Mouse (Mus musculus): ENCODE data around the gene Meox1. TPM values are rescaled to one million over a fixed set of nuclear protein-coding genes. Genes with fewer than 3 reads are reported as not detected.

Gene Meox1
- polyA plus RNA-seq, 1 experiment, result not detected

GRCm38 (mm10) chr11:101886436-101886835 lies 7.7 kb downstream of the Meox1 start:
- no peak overlapping the region for H3K27ac ChIP-seq (ENCODE audit: insufficient read depth, low read depth, low read length)
- 88% methylated on average over 12 of the region's 12 CpGs for WGBS
- H3K4me1 ChIP-seq (ENCODE audit: control insufficient read depth, insufficient read depth, low read length), result peaks cover 41% of the 10 kb centered on the region
- no peak for TF ChIP-seq CTCF (IDR thresholded peaks at IDR 0.05; ENCODE audit: insufficient read depth, low read depth, low read length)
- TF ChIP-seq POLR2A (IDR thresholded peaks at IDR 0.05; ENCODE audit: insufficient read depth, low read depth, low read length), result no peak
- H3K4me3 ChIP-seq (ENCODE audit: insufficient read depth, low read depth, low read length), result no peak overlapping the region

DNA sequence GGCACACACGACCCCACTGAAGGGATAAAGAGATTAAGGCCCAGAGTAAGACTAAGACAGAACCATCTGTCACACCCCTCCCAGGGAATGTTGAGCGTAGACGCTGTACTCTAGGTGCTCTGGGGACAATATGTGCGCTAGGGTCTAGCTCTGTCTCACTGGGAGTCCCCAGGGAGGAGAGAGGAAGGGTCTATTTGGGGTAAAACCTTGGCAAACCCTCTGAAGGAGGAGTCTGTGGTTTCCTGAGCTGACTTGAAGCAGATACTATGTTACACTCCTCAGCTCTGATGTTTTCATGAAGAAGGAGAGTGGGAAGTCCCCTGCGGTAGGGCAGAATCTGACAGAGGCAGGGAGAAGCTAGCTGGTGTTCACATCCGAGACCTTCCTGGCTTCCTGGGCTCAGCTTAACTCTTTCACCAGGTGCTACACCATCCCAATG lies 8.3 kb downstream of the Meox1 start:
- H3K4me3 ChIP-seq (ENCODE audit: insufficient read depth, low read depth, low read length), result no peak overlapping the region
- TF ChIP-seq POLR2A (IDR thresholded peaks at IDR 0.05; ENCODE audit: insufficient read depth, low read depth, low read length), result no peak
- TF ChIP-seq CTCF (IDR thresholded peaks at IDR 0.05; ENCODE audit: insufficient read depth, low read depth, low read length), result no peak
- 66% methylated on average over 6 of the region's 6 CpGs for WGBS
- H3K4me1 ChIP-seq (ENCODE audit: control insufficient read depth, insufficient read depth, low read length), result peaks cover 40% of the 10 kb centered on the region
- H3K27ac ChIP-seq (ENCODE audit: insufficient read depth, low read depth, low read length), result no peak overlapping the region

- Histone ChIP-seq H3K27ac (ENCODE audit: insufficient read depth, low read depth, low read length) (no peak overlapping the region), H3K4me3 (ENCODE audit: insufficient read depth, low read depth, low read length) (no peak overlapping the region), H3K4me1 (ENCODE audit: control insufficient read depth, insufficient read depth, low read length) (peaks cover 40% of the 10 kb centered on the region)
- TF ChIP-seq CTCF (IDR thresholded peaks at IDR 0.05; ENCODE audit: insufficient read depth, low read depth, low read length), result no peak
- 74% methylated on average over 6 of the region's 6 CpGs for WGBS
Observed at GRCm38 (mm10) chr11:101885232-101885631, 8.9 kb downstream of the Meox1 start.

DNA sequence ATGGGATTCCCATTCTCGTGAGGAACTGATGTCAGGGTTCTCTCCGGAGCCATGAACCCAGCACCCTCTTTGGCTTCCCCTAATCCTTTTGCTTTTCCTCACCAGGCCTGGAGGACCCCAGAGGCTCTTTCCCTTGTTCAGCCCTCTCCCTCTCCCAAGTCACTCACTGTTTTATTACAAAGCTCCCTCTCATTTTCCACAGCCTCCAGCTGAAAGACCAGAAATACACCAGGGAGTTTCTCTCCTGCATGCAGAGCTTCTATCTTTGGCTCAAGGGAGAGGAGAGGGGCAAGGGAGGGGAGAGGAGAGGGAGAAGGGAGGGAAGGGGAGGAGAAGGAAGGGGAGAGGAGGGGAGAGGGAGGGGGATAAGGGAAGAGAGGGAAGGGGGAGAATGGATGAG lies 10.3 kb downstream of the Meox1 start:
- 39% methylated on average over 2 of the region's 2 CpGs for WGBS
- peak overlapping the region; percentile 24 for H3K27ac ChIP-seq (ENCODE audit: insufficient read depth, low read depth, low read length)

DNA sequence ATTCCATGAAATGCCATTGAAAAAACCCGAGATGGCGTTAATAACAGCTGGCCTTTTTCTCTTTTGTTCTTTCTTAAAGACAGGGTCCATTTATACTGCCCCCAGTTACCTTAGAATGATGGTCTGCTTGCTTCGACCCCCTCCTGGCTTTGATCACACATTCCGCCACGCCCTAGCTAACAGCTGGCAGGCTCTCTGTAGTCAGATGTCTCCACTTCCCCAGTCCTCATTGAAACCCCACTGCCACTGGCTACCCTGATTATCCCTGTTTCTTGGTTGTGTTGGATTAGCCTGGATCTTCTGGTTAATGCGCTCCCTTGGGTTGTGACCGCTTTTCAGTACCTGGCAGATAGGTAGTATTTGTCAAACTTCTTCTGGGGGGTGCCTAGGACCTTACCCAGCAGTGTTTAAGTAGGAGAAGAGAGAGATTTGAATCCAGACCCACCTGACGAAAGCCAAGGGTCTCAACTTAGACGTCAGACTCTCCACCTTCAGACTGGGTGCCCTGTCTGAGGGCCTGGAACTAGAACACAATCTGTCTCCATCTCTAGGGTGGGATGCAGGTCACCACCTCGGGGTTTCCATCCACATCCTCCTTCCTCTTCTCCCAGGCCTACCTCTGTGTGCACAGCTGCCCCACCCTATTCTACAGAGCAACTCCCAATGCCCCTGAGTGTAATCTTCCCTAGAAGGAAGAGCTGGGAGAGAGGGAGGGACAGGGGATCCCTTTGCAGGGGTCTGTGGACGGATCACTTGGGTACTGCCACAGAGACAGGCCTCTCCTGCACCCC lies 11.5 kb downstream of the Meox1 start:
- TF ChIP-seq POLR2A (IDR thresholded peaks at IDR 0.05; ENCODE audit: insufficient read depth, low read depth, low read length) (no peak), CTCF (IDR thresholded peaks at IDR 0.05; ENCODE audit: insufficient read depth, low read depth, low read length) (no peak)
- H3K27ac ChIP-seq (ENCODE audit: insufficient read depth, low read depth, low read length), result no peak overlapping the region
- peaks cover 48% of the 10 kb centered on the region for H3K4me1 ChIP-seq (ENCODE audit: control insufficient read depth, insufficient read depth, low read length)
- H3K4me3 ChIP-seq (ENCODE audit: insufficient read depth, low read depth, low read length), result no peak overlapping the region
- 87% methylated on average over 11 of the region's 11 CpGs for WGBS

More for the DNA sequence above, 10.3 kb downstream of the Meox1 start:
- H3K4me3 ChIP-seq (ENCODE audit: insufficient read depth, low read depth, low read length), result no peak overlapping the region
- H3K4me1 ChIP-seq (ENCODE audit: control insufficient read depth, insufficient read depth, low read length), result peaks cover 40% of the 10 kb centered on the region
- TF ChIP-seq POLR2A (IDR thresholded peaks at IDR 0.05; ENCODE audit: insufficient read depth, low read depth, low read length) (no peak), CTCF (IDR thresholded peaks at IDR 0.05; ENCODE audit: insufficient read depth, low read depth, low read length) (no peak)

GRCm38 (mm10) chr11:101881604-101882071 lies 12.5 kb downstream of the Meox1 start:
- no peak overlapping the region for H3K4me3 ChIP-seq (ENCODE audit: insufficient read depth, low read depth, low read length)

DNA sequence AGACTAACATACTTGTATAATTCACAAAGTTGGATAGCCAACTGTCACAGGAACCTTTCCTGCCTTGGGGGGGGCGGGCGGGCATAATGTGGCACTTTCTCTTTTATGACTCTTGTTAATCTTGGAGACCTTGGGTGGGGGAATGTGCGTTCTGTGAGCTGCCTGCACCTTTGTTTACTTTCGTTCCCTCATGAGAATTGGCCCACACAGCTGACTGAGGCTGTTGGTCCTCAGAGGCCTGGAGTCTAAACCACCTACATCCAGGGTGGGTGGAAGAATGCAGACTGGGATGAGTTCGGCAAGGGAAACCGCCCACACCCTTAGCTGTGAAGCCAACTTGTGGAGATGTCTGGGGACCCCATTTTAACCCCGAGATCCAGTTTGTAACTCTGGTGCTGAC lies 13.0 kb downstream of the Meox1 start:
- H3K27ac ChIP-seq (ENCODE audit: insufficient read depth, low read depth, low read length), result no peak overlapping the region
- peaks cover 46% of the 10 kb centered on the region for H3K4me1 ChIP-seq (ENCODE audit: control insufficient read depth, insufficient read depth, low read length)
- TF ChIP-seq POLR2A (IDR thresholded peaks at IDR 0.05; ENCODE audit: insufficient read depth, low read depth, low read length), result no peak
- no peak for TF ChIP-seq CTCF (IDR thresholded peaks at IDR 0.05; ENCODE audit: insufficient read depth, low read depth, low read length)
- WGBS, result 62% methylated on average over 7 of the region's 7 CpGs
- no peak overlapping the region for H3K4me3 ChIP-seq (ENCODE audit: insufficient read depth, low read depth, low read length)

More at GRCm38 (mm10) chr11:101881604-101882071, 12.5 kb downstream of the Meox1 start:
- 28% methylated on average over 24 of the region's 24 CpGs for whole genome bisulfite sequencing
- Histone ChIP-seq H3K27ac (ENCODE audit: insufficient read depth, low read depth, low read length) (no peak overlapping the region), H3K4me1 (ENCODE audit: control insufficient read depth, insufficient read depth, low read length) (peaks cover 48% of the 10 kb centered on the region)
- TF ChIP-seq POLR2A (IDR thresholded peaks at IDR 0.05; ENCODE audit: insufficient read depth, low read depth, low read length), result no peak
- TF ChIP-seq CTCF (IDR thresholded peaks at IDR 0.05; ENCODE audit: insufficient read depth, low read depth, low read length), result no peak

- 67% methylated on average over 4 of the region's 4 CpGs for WGBS
- Histone ChIP-seq H3K4me3 (ENCODE audit: insufficient read depth, low read depth, low read length) (no peak overlapping the region), H3K4me1 (ENCODE audit: control insufficient read depth, insufficient read depth, low read length) (peaks cover 46% of the 10 kb centered on the region), H3K27ac (ENCODE audit: insufficient read depth, low read depth, low read length) (no peak overlapping the region)
- TF ChIP-seq POLR2A (IDR thresholded peaks at IDR 0.05; ENCODE audit: insufficient read depth, low read depth, low read length) (no peak), CTCF (IDR thresholded peaks at IDR 0.05; ENCODE audit: insufficient read depth, low read depth, low read length) (no peak)
Observed at GRCm38 (mm10) chr11:101879672-101880071, 14.5 kb downstream of the Meox1 start.

- H3K27ac ChIP-seq (ENCODE audit: insufficient read depth, low read depth, low read length), result no peak overlapping the region
- 49% methylated on average over 6 of the region's 6 CpGs for WGBS
- peaks cover 36% of the 10 kb centered on the region for H3K4me1 ChIP-seq (ENCODE audit: control insufficient read depth, insufficient read depth, low read length)
- TF ChIP-seq POLR2A (IDR thresholded peaks at IDR 0.05; ENCODE audit: insufficient read depth, low read depth, low read length) (no peak), CTCF (IDR thresholded peaks at IDR 0.05; ENCODE audit: insufficient read depth, low read depth, low read length) (no peak)
- no peak overlapping the region for H3K4me3 ChIP-seq (ENCODE audit: insufficient read depth, low read depth, low read length)
Observed at GRCm38 (mm10) chr11:101878696-101879095, 15.5 kb downstream of the Meox1 start.

All from olfactory bulb, adult 2 months (tissue).